Mouse (Mus musculus) kidney, adult 8-10 months (tissue): ENCODE data around the gene Insc.

Source experiments
- DNase-seq, 2 experiments: peaks; one replicate each; pipeline ENCODE4 v3.0.0; 2022

The Insc gene

DNA sequence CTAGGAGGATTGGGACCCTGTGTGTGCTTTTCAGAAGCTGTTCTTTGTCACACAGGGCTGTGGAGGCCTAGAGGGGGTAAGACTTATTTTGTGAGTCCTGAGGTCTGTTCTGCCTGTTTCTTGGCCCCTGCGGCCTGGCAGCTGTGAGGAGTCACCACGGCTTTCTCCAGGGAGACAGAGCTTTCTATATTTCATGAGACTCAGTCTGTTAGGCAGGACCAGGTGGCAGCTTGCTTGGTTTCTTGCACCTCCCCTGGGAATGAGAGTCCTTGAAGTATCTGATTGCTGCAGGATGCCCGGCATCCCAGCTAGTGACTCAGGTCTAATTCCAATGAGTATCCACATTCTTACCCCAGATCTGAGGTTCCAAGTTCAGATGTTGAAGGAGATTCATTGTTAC, 21.8 kb downstream of the Insc start:
- DNase-seq, result no peak

DNA sequence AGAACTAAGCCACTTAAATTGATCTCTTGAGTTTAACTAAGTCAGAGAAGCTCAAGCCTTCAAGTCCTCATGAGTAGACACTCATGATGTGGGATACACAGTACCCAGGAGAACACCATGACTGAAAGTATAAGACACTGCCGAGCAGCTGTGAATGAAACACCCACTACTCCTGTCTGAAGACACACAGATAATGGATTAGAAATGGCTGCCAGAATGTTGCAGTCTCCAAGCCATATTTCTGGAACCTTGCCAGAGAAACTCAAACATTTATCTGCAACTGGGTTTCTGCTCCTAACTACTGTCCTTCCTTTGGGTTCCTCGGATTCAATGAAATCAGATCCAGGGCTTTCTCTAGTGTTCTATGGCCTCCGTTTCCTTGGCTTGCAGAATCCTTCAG, 23.0 kb downstream of the Insc start:
- no peak for DNase-seq

DNA sequence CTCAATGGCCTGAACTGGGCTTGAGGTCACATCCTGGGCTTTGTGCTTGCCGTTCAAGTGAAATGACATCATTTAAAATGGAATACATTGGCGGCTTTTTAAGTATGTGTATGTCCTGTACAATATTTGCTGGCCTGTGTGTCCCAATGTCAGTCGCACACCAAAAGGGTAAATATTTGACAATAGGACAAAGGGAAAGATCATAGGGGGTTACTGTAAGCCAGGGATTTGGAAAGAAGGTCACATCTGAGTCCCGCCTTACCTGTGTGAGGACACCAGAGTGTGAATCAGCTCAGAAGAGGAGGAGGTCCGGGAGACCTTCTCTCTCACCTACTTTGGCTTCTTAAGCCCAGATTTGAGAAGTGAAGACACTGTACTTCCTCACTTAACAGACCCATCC, 25.0 kb downstream of the Insc start:
- DNase-seq, result no peak

DNA sequence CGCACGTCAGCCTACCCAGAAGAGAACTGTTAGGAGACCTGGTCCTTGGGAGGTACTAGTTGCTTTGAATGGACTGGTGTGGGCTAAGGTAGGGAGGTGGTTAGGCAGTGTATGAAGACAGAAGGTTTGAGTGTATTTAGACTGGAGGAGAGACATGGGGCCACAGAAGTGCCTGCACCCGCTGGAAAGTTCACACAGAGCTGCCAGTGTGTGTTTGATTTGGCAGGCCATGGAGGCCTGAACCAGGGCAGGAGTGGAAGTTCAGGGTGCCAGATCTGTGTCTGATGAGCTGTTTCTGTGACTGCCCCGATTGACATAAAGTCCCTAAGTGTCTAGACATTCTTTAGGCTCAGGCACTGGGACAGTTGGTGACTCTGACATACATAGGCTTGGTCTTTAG, 25.5 kb downstream of the Insc start:
- DNase-seq, result no peak

DNA sequence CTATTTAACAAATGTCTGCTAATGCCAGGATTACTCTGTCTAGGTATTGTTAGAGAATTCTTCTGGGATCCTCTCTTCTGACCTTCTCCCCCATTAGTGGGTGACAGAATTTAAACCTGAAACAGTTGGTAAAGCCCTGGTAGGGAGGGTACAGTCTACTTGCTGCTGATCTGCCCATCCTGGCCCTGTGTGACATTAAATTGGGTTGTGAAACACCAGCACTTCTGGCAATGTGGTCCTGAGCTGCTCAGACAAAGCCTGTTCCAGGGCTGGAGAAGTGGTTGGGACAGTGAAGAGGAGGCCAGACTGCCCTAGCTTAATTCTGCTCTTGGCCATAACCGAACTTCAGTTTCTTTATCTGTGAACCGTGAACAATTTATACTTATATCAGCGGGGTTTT, 27.1 kb downstream of the Insc start:
- DNase-seq, result no peak

DNA sequence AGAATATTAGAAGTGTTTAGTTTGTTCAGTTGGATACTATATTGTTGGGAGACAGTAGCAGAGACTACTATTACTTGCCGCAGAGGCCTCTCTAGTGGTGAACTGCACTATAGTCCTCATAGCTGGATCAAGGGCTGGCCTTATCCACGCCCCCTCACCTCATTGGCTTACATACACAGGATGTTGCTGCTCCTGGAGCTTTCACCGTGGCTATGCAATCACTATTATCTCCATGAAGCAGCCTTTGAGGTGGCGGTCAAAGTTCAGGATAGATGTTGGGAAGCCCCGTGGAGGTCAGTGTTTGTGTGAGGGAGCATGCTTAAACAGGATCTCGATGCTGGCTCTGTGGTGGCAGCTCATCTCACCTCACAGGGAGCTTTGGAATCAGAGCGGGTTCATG, 28.3 kb downstream of the Insc start:
- DNase-seq, result no peak

DNA sequence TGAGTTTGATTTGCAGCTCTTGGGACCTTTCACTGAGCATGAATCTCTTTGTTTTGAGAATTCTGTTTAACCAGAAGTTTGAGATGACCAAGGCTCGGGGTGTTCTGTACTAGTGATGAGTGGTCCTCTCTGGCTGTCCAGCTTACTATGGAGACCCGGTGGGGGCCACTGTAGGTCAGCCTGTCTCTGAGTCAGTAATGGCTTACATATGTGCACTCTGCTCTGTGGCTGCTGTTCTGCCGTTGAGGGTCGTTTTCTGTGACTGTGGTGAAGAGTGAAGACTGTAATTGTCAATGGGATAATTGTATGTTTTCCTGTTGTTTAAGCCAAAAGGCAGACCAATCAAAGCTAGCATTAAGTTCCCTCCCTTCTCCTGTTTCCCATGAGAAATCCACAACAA, 30.3 kb downstream of the Insc start:
- no peak for DNase-seq

DNA sequence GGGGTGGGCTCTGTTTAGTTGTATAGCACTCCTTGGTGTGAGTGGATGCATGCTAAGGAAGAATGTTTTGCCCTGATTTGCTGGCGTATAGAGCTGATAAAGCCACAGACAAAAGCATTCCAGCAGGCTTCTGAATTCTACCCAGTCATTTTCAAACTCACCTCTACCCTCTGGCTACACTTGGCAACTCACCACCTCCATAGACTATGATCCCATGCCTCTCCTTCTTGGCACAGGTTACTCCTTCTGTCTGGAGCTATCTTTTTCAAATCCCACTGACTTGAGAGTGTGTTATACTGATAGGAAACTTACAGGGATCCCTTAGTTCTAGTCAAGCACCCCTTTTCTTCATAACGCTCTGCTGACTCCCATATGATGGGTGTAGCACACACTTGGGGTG, 32.4 kb downstream of the Insc start:
- DNase-seq, result peak; percentile 23 to 43

DNA sequence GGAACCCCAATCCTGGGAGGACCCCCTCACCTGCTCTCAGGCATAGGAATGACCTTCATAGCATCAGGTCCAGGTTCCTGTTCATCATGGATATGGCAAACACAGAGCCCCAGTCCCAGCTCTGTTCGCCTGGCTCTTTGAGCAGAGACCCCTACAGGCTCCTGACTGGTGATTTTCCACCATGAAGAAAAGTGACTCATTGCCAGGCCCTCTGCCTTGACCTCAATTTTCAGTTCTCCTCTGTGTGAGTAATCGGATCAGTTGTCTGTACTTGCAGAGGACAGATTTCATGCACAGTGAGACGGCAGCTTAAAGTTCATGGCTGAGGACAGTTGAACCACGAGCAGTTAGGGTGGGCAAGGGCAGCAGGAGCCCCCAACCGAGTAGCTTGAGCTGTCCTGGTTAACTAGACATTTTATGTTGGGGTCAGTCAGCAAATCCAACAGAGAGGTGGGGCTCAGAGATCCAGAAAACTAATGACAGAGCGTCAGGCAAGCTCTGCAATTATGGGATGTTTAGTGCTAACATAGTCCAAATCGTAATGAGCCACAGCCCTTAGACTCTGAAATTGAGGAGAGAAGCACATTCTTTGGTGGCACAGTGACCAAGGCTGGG, 34.8 kb downstream of the Insc start:
- DNase-seq, result no peak

DNA sequence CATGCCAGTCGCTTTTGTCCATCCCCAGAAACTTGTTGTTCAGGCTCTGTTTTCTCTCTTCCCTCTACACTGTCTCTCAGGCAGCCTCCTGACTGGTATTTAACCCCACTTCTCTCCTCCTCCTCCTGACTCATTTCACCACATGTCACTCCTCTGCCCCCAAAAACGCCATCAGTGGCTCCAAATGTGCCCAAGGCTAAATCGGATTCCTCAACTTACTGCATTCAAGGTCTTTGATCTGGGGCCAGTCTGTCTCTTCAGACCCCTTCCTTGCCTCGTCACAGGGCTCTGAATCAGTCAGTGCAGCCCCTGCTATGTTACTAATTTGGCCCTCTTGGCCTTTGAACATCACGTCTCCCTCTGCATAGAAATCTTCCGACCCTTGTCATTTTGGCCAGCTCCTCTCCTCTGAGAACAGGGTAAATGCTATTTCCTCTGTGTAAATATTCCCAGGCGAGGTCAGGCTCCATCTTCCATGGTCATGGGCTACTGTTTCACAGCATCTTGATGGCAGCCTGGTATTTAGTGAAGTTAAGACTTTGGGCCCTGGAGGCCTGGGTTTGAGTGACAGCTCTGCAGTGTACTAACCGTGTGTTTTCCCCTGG, 35.7 kb downstream of the Insc start:
- DNase-seq, result no peak

DNA sequence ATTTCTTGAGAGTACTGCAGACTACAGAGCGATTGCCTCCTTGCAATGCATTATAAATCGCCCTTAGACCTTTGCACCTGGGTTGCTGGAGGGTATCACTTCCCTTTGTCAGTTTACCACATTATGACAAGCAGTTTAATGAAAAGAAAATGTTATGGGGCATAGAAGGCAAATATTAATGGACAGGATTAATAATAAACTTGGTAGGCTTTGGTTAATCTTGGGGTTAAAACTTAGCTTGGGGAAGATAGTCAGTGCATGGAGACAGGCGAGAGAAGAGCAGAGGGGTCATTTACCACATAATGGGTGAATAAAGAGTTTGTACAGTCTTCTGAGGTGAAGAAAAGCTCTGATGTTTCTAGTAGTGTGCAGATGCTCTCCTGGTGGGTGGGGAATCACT, 39.8 kb downstream of the Insc start:
- peak; percentile 27 to 29 for DNase-seq

DNA sequence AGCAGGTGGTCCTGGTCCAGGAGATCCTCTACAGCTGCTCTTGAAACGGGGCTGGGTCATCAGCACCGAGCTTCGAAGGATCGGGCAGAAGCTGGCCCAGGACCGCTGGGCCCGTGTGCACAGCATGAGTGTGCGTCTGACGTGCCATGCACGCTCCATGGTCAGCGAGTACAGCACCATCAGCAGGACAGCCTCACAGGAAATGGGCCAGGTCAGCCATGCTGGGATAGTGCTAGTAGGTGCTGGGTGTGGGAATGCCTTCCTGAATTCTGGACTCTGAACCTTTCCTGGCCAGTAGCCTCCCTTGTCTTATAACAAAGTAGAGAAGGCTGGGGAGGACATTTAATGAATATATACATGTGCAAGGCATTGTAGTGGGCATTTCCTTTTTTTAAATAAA, 47.6 kb downstream of the Insc start:
- peak; percentile 23 to 34 for DNase-seq

DNA sequence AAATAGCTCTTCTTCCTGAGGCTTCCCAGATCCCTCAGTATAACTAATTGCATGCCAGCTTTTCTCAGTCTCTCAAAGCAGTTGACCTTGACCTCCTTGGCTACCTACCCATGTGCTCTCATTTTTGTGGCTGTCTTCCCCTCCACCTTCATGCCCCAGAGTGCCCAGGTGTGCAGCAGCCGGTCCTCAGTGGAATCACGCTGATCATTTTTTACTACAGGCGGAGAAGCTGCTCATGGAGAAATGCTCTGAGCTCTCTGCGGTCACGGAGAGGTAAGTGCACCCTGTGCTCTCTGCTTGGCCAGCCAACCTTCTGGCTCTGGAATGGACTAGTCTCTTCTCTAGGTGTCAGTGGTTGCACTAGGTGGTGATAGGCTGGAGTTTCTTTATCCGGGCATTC, 48.5 kb downstream of the Insc start:
- DNase-seq, result peak; percentile 51 to 61

DNA sequence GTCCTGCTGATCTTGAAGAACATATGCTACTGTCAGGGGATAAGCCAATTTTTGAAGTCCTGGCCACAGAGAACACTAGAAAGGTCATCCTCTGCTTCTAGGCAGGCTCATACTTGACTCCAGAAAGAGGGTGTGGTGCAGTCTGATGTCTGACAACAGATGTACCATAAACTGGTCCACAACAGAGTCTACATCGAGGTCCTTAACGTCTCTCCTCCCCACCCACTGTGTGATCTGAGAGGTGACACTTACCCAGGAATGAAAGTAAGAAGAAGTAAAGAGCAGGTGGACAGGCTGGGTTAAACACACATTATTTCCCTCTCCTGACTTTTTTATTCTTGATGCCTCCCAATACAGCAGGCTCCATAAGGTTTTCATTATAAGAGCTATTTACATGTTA, 50.9 kb downstream of the Insc start:
- DNase-seq, result no peak

DNA sequence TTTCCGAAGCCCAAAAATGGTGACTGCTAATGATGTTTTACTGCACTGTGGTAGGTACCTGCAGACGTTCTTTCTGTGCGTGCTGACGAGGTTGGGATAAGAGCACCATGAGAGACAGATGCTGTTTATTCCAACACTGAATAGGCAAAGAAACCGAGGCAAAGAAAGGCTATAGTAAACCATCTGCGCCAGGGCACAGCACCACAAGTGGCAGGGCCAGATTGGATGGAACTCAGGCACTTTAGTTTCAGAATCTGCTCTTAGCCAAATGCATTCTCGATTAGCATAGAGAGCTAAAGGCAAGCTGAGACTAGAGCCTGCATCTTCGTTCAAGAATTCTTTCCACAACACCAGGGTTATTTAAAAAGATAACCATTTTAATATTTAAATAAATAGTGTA, 59.1 kb downstream of the Insc start:
- no peak for DNase-seq

DNA sequence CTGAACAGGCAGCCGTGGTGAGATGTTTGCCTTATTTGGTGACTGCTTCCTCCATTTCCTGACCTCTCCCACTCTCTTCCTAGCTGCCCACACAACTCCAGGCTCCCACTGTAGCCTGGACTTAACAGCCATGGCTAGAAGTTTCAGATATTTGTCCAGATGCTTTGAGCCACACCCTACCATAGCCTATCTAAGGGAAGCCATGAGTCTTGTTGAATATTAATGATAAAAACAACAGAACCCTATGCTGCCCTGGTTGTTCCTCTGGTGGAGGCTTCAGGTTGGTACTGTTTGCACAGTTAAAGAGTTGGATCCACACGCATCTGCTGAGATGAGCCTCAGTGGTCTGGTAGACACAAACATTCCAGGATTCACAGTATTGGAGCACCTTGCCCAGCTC, 61.8 kb downstream of the Insc start:
- no peak for DNase-seq

DNA sequence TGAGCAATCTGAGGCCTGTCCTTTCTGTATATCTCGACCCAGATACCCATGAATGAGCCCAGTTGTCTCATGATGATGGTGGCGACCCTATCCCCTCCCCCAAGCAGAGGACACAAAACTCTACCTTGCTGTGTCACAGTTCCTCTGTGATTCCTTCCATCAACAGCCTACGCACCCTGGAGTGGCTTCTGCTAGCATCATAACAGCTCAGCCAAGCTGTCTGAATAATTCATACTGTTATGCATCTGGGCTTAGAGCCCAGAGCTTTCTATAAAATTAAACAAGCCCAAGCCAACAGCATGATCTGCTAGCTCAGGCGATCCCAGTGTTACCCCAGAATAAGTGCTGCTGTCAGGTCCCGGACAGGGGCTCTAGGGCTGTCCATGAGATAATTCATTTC, 63.8 kb downstream of the Insc start:
- no peak for DNase-seq

DNA sequence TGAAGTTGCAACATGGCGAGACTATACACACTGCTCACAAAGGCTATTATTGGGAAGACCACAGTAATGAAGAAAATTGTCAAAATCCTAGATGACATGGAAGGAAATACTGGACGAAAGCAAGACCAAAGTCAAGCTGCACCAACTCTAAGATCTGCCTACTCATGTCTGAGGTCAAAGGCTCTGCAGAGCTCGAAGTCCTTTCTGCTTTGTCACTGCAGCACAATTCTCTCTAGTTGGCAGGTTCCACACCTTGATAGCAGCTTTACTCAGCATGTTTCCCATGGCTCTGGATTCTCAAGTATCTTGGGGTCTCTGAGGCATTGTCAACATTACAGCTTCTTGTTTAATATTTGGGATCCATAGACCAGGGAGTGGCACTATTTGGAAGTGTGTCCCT, 64.8 kb downstream of the Insc start:
- DNase-seq, result peak; percentile 21 to 41

DNA sequence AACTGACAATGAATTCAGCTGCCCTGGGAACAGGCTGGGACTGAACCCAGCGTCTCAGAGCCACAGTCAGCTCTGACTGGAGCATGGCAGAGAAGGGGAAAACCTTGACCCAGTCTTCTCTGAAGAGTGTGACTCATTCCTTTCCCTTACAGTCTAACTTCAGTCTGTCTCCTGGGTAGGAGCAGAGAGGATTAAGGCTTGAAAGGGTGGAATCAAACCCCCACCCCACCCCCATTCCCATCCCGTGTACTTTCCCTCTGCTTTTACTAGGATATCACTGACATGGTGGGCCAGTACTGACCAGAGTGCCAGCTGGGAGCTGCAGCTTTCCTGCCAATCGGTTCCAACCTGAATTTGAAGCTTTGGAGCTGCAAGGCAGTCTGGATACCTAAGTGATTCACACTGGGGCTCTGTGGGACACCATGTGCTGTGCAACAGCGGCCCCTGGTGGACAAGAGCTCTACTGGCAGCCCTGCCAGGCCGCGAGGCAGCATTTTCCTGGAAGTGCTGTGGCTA, 73.9 kb downstream of the Insc start:
- peak; percentile 54 to 80 for DNase-seq

DNA sequence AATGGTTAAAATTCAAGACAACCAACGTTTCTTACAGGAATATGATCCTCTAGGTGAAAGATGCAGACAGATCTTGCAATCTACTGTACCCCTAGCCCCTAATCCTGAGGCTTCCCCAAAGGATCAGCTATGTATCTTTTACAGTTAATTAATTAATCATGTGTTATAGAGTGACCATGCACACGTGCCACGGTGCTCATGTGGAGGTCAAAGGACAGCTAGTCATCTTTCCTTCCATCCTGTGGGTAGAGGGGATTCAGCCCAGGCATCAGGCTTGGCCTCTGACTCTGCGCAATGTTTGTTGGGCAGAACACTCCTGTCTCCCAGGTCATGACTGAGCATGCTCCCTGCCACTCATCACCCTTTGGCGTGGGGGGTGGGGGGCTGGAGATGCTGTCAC, 74.4 kb downstream of the Insc start:
- DNase-seq, result no peak

DNA sequence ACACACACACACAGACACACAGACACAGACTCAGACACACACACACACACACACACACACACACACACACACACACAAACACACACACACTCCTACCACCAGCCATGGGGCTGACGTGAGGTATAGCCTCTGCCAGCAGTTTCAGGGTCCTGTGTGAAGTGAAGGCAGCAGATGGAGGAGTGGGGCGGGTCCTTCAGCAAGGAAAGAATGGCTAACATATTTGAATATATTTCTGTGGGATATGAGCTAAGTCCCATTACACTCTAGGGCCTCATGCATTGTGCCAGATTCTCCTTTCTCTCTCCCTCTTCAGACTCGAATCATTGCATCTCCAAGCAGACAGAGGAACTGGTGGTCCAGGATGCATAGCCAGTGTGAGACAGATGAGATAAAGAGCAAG, 74.9 kb downstream of the Insc start:
- no peak for DNase-seq

DNA sequence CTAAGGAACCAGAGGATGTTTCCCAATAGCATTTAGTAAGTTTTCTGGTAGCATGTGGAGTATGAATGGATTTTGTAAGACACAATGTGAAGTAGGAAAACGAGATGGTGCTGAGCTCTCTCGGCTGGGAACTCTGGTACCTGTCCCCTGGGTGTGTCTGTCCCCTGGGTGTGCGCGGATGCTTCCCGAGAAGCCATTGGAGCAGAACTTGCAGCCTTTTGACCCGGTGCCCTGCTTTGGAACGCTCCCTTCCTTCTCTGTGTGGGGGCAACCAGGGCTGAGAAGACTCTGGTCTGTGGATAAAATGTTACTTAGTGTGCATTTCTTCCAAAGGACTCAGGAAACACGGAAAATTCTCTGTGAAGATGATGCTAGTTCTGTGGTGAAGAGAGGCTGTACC, 75.3 kb downstream of the Insc start:
- DNase-seq, result no peak

DNA sequence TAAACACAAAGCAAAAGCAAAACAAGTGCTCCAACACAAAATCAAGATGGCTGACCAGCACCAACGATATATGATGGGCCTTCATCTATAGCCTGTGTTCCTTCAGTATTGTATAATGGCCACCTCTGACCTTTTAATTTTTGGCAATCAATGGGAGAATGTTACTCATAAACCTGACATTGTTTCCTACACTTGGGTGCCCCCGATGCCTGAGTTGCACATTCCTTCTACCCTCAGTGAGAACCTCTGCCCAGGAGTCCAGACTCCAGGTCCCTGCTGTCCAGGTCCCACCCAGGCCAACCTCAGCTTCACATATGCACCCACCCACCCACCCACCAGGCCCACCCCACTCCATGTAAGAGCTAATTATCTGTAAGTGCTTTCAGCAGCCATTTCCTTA, 79.2 kb downstream of the Insc start:
- peak; percentile 66 to 75 for DNase-seq

DNA sequence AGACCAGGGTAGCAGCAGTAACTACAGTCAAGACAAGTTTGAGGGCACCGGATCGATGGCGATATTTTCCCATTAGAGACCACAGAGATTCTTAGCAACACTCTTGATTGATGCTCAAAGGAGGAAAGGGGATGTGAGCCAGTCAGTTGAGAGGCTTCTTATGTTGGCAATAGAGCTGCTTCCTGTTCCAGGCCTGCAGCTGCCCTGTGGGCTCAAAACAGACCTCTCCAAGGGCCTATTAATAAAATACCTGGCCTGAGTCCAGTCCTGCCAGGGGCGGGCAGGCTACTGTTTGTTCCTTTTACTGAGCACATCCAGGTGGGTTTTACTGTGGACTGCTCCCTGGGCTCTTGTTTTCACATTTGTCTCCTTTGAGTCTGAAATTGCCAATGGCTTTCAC, 83.9 kb downstream of the Insc start:
- DNase-seq, result no peak

DNA sequence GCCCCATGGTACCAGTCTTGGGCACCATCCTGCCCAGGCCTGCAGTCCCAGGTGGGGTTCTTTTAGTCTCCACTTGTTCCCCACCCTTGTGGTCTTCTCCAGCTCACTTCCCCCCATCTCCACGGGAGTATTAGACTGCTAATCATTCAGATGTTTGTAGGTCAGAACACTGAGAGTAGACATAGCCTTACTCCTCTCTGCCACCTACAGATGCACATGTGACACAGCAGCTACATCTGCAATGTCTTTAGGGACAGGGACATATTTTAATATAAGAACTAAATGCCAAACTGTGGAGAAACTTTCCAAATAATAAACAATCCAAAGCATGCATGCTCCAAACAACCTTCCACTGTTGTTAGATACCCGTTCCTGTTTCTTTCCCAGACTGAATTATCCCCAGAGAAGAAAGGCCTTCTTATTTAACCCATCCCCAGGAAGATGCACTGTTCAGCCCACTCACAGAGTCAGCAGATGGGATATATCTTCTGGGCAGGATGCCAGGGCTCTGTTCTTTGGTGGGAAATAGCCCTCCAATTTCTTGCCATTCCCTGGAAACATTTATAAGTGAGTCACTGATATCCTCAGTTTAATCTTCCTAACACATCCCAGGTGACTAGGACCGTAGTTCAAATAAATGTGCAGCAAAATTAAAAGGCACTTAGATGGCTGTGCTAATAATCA, 88.9 kb downstream of the Insc start:
- DNase-seq, result no peak
